Mouse (Mus musculus) cerebellum, adult 9-10 months (tissue): ENCODE measurements around the gene Samhd1.
A peak's percentile ranks its signal among the peaks of the same experiment; 100 is the strongest.

Experiments used
- DNase-seq: peaks from one replicate; pipeline ENCODE4 v3.0.0; 2022

Samhd1 gene

GRCm38 (mm10) chr2:157070365-157070764 lies 64.7 kb downstream of the Samhd1 start:
- DNase-seq, result peak; percentile 79

- DNase-seq, result no peak
These were observed 65.2 kb downstream of the Samhd1 start for GRCm38 (mm10) chr2:157069755-157070315.

GRCm38 (mm10) chr2:157069355-157069735 lies 65.7 kb downstream of the Samhd1 start:
- peak; percentile 97 for DNase-seq

GRCm38 (mm10) chr2:157068701-157069354 lies 66.2 kb downstream of the Samhd1 start:
- DNase-seq, result peak; percentile 81

GRCm38 (mm10) chr2:157066731-157067430 lies 68.2 kb downstream of the Samhd1 start:
- DNase-seq, result peak; percentile 62

GRCm38 (mm10) chr2:157065879-157066226 lies 69.2 kb downstream of the Samhd1 start:
- peak; percentile 62 for DNase-seq

GRCm38 (mm10) chr2:157064978-157065878 lies 69.8 kb downstream of the Samhd1 start:
- DNase-seq, result peak; percentile 54

GRCm38 (mm10) chr2:157064136-157064535 lies 70.9 kb downstream of the Samhd1 start:
- DNase-seq, result peak; percentile 55

GRCm38 (mm10) chr2:157063241-157063700 lies 71.8 kb downstream of the Samhd1 start:
- no peak for DNase-seq

GRCm38 (mm10) chr2:157060557-157061305 lies 74.3 kb downstream of the Samhd1 start:
- peak; percentile 89 for DNase-seq

- peak; percentile 76 for DNase-seq
These were observed 75.0 kb downstream of the Samhd1 start for GRCm38 (mm10) chr2:157060037-157060436.

- no peak for DNase-seq
These were observed 75.9 kb downstream of the Samhd1 start for GRCm38 (mm10) chr2:157059166-157059565.

GRCm38 (mm10) chr2:157058342-157058998 lies 76.6 kb downstream of the Samhd1 start:
- peak; percentile 82 for DNase-seq

- DNase-seq, result no peak
These were observed 77.3 kb downstream of the Samhd1 start for GRCm38 (mm10) chr2:157057758-157058157.

GRCm38 (mm10) chr2:157057186-157057585 lies 77.9 kb downstream of the Samhd1 start:
- no peak for DNase-seq

- no peak for DNase-seq
These were observed 79.3 kb downstream of the Samhd1 start for GRCm38 (mm10) chr2:157055721-157056120.

- no peak for DNase-seq
These were observed 80.2 kb downstream of the Samhd1 start for GRCm38 (mm10) chr2:157054816-157055215.

- DNase-seq, result no peak
These were observed 80.8 kb downstream of the Samhd1 start for GRCm38 (mm10) chr2:157054297-157054696.

- no peak for DNase-seq
These were observed 81.3 kb downstream of the Samhd1 start for GRCm38 (mm10) chr2:157053787-157054186.

GRCm38 (mm10) chr2:157053124-157053523 lies 81.9 kb downstream of the Samhd1 start:
- no peak for DNase-seq

- no peak for DNase-seq
These were observed 82.6 kb downstream of the Samhd1 start for GRCm38 (mm10) chr2:157052448-157052847.

- no peak for DNase-seq
These were observed 85.2 kb downstream of the Samhd1 start for GRCm38 (mm10) chr2:157049831-157050243.
